Comparison of ENCODE assay signal across 14 mouse cellular contexts in genomic region chr5:111007136-111007500, GRCm38 (mm10).
DNase-seq lines count a peak whose midpoint lies in the region; ATAC-seq and TF ChIP-seq lines count a peak whose summit lies in the region.
"Had no signal": no experiment of that assay in that cellular context is flagged by ENCODE, and none has a peak within 500 bp of the region (broad histone marks: within the 10 kb centered on the region; RNA-seq: fewer than 3 reads in every experiment).

No protein-coding gene starts in this region.

- TF ChIP-seq POLR2A in lung, adult 2 months (IDR thresholded peaks at IDR 0.05; ENCODE audit: borderline replicate concordance, extremely low read depth, low read depth, low read length): no peak

- no peak overlapping the region for H3K9ac ChIP-seq in lung, embryonic 15.5 days
- H3K9ac ChIP-seq in embryonic facial prominence, embryonic 15.5 days: no peak overlapping the region
- no peak overlapping the region for H3K9ac ChIP-seq in limb, embryonic 13.5 days

- no peak; the same call in 1 of the 2 replicates for ATAC-seq in lung, embryonic 15.5 days (ENCODE audit: borderline replicate concordance, extremely low read depth, low FRiP score, low TSS enrichment)
- ATAC-seq in embryonic facial prominence, embryonic 15.5 days (ENCODE audit: insufficient number of reproducible peaks, low FRiP score, low TSS enrichment, low read depth): no peak; the same call in 1 of the 2 replicates
- peak; percentile 22 for ATAC-seq in limb, embryonic 13.5 days (ENCODE audit: low FRiP score, low read depth)
- ATAC-seq: activated CD4-positive, CD25-positive, alpha-beta regulatory T cell, adult 4 months had no signal

- WGBS in lung, embryonic 15.5 days: 30% methylated on average over 7 of the region's 7 CpGs
- 40% methylated on average over 7 of the region's 7 CpGs for WGBS in lung, adult 2 months
- 33% methylated on average over 7 of the region's 7 CpGs for WGBS in embryonic facial prominence, embryonic 15.5 days
- 17% methylated on average over 7 of the region's 7 CpGs for WGBS in limb, embryonic 13.5 days

- H3K4me2 ChIP-seq in lung, embryonic 15.5 days: 0 out of 2 replicates have a peak overlapping the region, but pooled peaks have one; percentile 2
- H3K4me2 ChIP-seq in embryonic facial prominence, embryonic 15.5 days (replicated peaks): no peak overlapping the region
- peak overlapping the region; percentile 38 for H3K4me2 ChIP-seq in limb, embryonic 13.5 days (replicated peaks)

- H3K27me3 ChIP-seq in lung, embryonic 15.5 days: no peaks in the 10 kb centered on the region
- no peaks in the 10 kb centered on the region for H3K27me3 ChIP-seq in embryonic facial prominence, embryonic 15.5 days
- no peaks in the 10 kb centered on the region for H3K27me3 ChIP-seq in limb, embryonic 13.5 days

- no peak for TF ChIP-seq CTCF in gastrocnemius, adult 2 months (IDR thresholded peaks at IDR 0.05)
- no peak for TF ChIP-seq CTCF in lung, adult 2 months (IDR thresholded peaks at IDR 0.05; ENCODE audit: insufficient read depth, low read length)

- no peak for DNase-seq in gastrocnemius, adult 2 months
- no peak for DNase-seq in gastrocnemius, adult 18-20 months (ENCODE audit: low spot score)
- no peak for DNase-seq in lung, adult 2 months
- DNase-seq in gastrocnemius, postnatal 4 days (ENCODE audit: low spot score in 2 of 2): no peak
- no peak for DNase-seq in spleen, postnatal 10 days (ENCODE audit: low spot score in 2 of 2)
- DNase-seq: layer of hippocampus, adult 9-11 months; lung, adult 18-20 months; thymus, postnatal 25 days had no signal

- peaks cover 20% of the 10 kb centered on the region for H3K4me1 ChIP-seq in lung, embryonic 15.5 days
- H3K4me1 ChIP-seq in lung, adult 2 months (ENCODE audit: control insufficient read depth, insufficient read depth, low read length): peaks cover 5% of the 10 kb centered on the region
- H3K4me1 ChIP-seq in embryonic facial prominence, embryonic 15.5 days: peaks cover 41% of the 10 kb centered on the region
- H3K4me1 ChIP-seq in limb, embryonic 13.5 days: peaks cover 55% of the 10 kb centered on the region

- intact Hi-C loops in gastrocnemius, adult 2 months (cut with DNase I): loop anchor here (2.0 kb wide), 1 partner anchor 28 kb away; no protein-coding TSS in a partner anchor

- no peaks in the 10 kb centered on the region for H3K9me3 ChIP-seq in lung, embryonic 15.5 days
- no peaks in the 10 kb centered on the region for H3K9me3 ChIP-seq in embryonic facial prominence, embryonic 15.5 days (replicated peaks)
- H3K9me3 ChIP-seq in limb, embryonic 13.5 days: peaks cover 10% of the 10 kb centered on the region; the same call in 1 of the 2 replicates

- peak overlapping the region; percentile 86 for H3K27ac ChIP-seq in gastrocnemius, adult 2 months
- H3K27ac ChIP-seq in lung, embryonic 15.5 days: 0 out of 2 replicates have a peak overlapping the region, but pooled peaks have one; percentile 11
- H3K27ac ChIP-seq in embryonic facial prominence, embryonic 15.5 days (replicated peaks): peak overlapping the region; percentile 78
- H3K27ac ChIP-seq in limb, embryonic 13.5 days: peak overlapping the region; percentile 82
- H3K27ac ChIP-seq: kidney, postnatal 0 days had no signal

- peak overlapping the region; percentile 5; the same call in 1 of the 2 replicates for H3K4me3 ChIP-seq in gastrocnemius, adult 2 months
- H3K4me3 ChIP-seq in lung, embryonic 15.5 days: no peak overlapping the region
- no peak overlapping the region for H3K4me3 ChIP-seq in lung, adult 2 months (replicated peaks; ENCODE audit: extremely low read depth, low read depth, low read length)
- H3K4me3 ChIP-seq in embryonic facial prominence, embryonic 15.5 days (replicated peaks): no peak overlapping the region
- no peak overlapping the region for H3K4me3 ChIP-seq in limb, embryonic 13.5 days
- H3K4me3 ChIP-seq: megakaryocyte, embryonic 14.5 days had no signal

- H3K36me3 ChIP-seq in lung, embryonic 15.5 days: no peaks in the 10 kb centered on the region
- 0 out of 2 replicates have a peak, but pooled peaks cover 3% of the 10 kb centered on the region for H3K36me3 ChIP-seq in embryonic facial prominence, embryonic 15.5 days
- peaks cover 9% of the 10 kb centered on the region; the same call in 1 of the 2 replicates for H3K36me3 ChIP-seq in limb, embryonic 13.5 days

Comparison
In these comparisons a context has a peak if more than half of its experiments do, and no peak if none do; other contexts are left out.
1. H3K27ac ChIP-seq: peak in every context shown above with its lines; median percentile 86 in gastrocnemius, adult 2 months; 82 in limb, embryonic 13.5 days; 78 in embryonic facial prominence, embryonic 15.5 days; 11 in lung, embryonic 15.5 days.